Mouse (Mus musculus) left cerebral cortex, adult 2 months (tissue): Measurements from ENCODE around the gene Nav2. TPM values are rescaled to one million over a fixed set of nuclear protein-coding genes. Genes with fewer than 3 reads are reported as not detected.
A peak's percentile ranks its signal among the peaks of the same experiment; 100 is the strongest.

Experiments
- DNase-seq, 2 experiments: peaks; one replicate each; pipeline ENCODE4 v3.0.0; 2021 to 2022; ENCODE audit warnings: low spot score in 2 of 2, mixed read lengths in 1 of 2; ENCODE audit errors: extremely low spot score in 1 of 2
- H3K27ac ChIP-seq: fragments of 200-600 bp; 2 replicates; pipeline ENCODE4 v1.8.1; 2022
- H3K4me3 ChIP-seq: fragments of 200-600 bp; 2 replicates; pipeline ENCODE4 v1.8.1; 2022
- CTCF ChIP-seq: fragments of 200-600 bp; IDR thresholded peaks from 2 replicates; pipeline ENCODE4 v1.8.1; 2022; ENCODE audit warnings: antibody characterized with exemption, mild to moderate bottlenecking, moderate library complexity
- intact Hi-C: fragments of 180-260 bp; cut with DNase I; formaldehyde crosslinking; loops from one replicate; pipeline ENCODE4 v1.15.1; 2025
- total RNA-seq, 2 experiments: library from RNA; stranded (reverse); gene quantifications; 2 replicates each; pipeline ENCODE4 v1.2.3; 2021

Gene Nav2
- total RNA-seq, 2 experiments from 2014 or later: 102 to 119 TPM

GRCm38 (mm10) chr7:49513763-49514437 is 605.4 kb downstream of the Nav2 start:
- no peak for DNase-seq
- Histone ChIP-seq H3K27ac (peak overlapping the region; percentile 62; the same call in 1 of the 2 replicates), H3K4me3 (no peak overlapping the region)
- intact Hi-C loops: no loop called here
- TF ChIP-seq CTCF: no peak

GRCm38 (mm10) chr7:49515012-49515411 is 606.5 kb downstream of the Nav2 start:
- TF ChIP-seq CTCF: no peak
- intact Hi-C loops: no loop called here
- DNase-seq: no peak
- Histone ChIP-seq H3K4me3 (no peak overlapping the region), H3K27ac (no peak overlapping the region; the same call in 1 of the 2 replicates)

- peak overlapping the region; percentile 36 for H3K27ac ChIP-seq
- no peak for DNase-seq
- H3K4me3 ChIP-seq: no peak overlapping the region
- TF ChIP-seq CTCF: no peak
- intact Hi-C loops: loop anchor here (5.0 kb wide), 1 partner anchor 38 kb away; no protein-coding TSS in a partner anchor
These were observed 612.0 kb downstream of the Nav2 start for GRCm38 (mm10) chr7:49520504-49520903.

- H3K27ac ChIP-seq: peak overlapping the region; percentile 36; the same call in 1 of the 2 replicates
- intact Hi-C loops: loop anchor here (5.0 kb wide), 1 partner anchor 39 kb away; no protein-coding TSS in a partner anchor
- no peak for TF ChIP-seq CTCF
- DNase-seq: no peak
- no peak overlapping the region for H3K4me3 ChIP-seq
These were observed 612.8 kb downstream of the Nav2 start for GRCm38 (mm10) chr7:49521349-49521748.

GRCm38 (mm10) chr7:49521976-49522375 is 613.5 kb downstream of the Nav2 start:
- intact Hi-C loops: loop anchor here (5.0 kb wide), 1 partner anchor 40 kb away; no protein-coding TSS in a partner anchor

GRCm38 (mm10) chr7:49522411-49523114 is 614.0 kb downstream of the Nav2 start:
- Histone ChIP-seq H3K4me3 (peak overlapping the region; percentile 37), H3K27ac (peak overlapping the region; percentile 29; the same call in 1 of the 2 replicates)
- no peak for DNase-seq
- no peak for TF ChIP-seq CTCF
- intact Hi-C loops: loop anchor here (5.0 kb wide), 1 partner anchor 40 kb away; no protein-coding TSS in a partner anchor

More at GRCm38 (mm10) chr7:49521976-49522375, 613.5 kb downstream of the Nav2 start:
- DNase-seq: no peak
- no peak overlapping the region; the same call in 1 of the 2 replicates for H3K4me3 ChIP-seq
- H3K27ac ChIP-seq: no peak overlapping the region
- no peak for TF ChIP-seq CTCF

- intact Hi-C loops: loop anchor here (5.0 kb wide), 1 partner anchor 41 kb away; no protein-coding TSS in a partner anchor
- no peak for TF ChIP-seq CTCF
- Histone ChIP-seq H3K4me3 (no peak overlapping the region; the same call in 1 of the 2 replicates), H3K27ac (peak overlapping the region; percentile 71; the same call in 1 of the 2 replicates)
- DNase-seq: no peak
These were observed 614.6 kb downstream of the Nav2 start for GRCm38 (mm10) chr7:49523115-49523445.

- intact Hi-C loops: loop anchor here (5.0 kb wide), 1 partner anchor 41 kb away; no protein-coding TSS in a partner anchor
- DNase-seq: no peak
- Histone ChIP-seq H3K4me3 (peak overlapping the region; percentile 14; the same call in 1 of the 2 replicates), H3K27ac (peak overlapping the region; percentile 71; the same call in 1 of the 2 replicates)
- TF ChIP-seq CTCF: no peak
These were observed 615.2 kb downstream of the Nav2 start for GRCm38 (mm10) chr7:49523729-49524128.

GRCm38 (mm10) chr7:49525348-49526100 is 617.0 kb downstream of the Nav2 start:
- no peak for DNase-seq
- peak overlapping the region; percentile 33 for H3K27ac ChIP-seq

GRCm38 (mm10) chr7:49526101-49526499 is 617.6 kb downstream of the Nav2 start:
- intact Hi-C loops: no loop called here
- Histone ChIP-seq H3K27ac (no peak overlapping the region), H3K4me3 (no peak overlapping the region)
- no peak for TF ChIP-seq CTCF
- no peak for DNase-seq

More at GRCm38 (mm10) chr7:49525348-49526100, 617.0 kb downstream of the Nav2 start:
- TF ChIP-seq CTCF: no peak
- no peak overlapping the region for H3K4me3 ChIP-seq
- intact Hi-C loops: no loop called here

- intact Hi-C loops: no loop called here
- TF ChIP-seq CTCF: no peak
- no peak overlapping the region for H3K27ac ChIP-seq
- H3K4me3 ChIP-seq: no peak overlapping the region
- no peak for DNase-seq
These were observed 619.0 kb downstream of the Nav2 start for GRCm38 (mm10) chr7:49527495-49527894.
